Mouse (Mus musculus): Measurements from ENCODE around the gene Sh3kbp1. TPM values are rescaled to one million over a fixed set of nuclear protein-coding genes. Genes with fewer than 3 reads are reported as not detected.

Gene Sh3kbp1
- total RNA-seq, 2 experiments from 2014 or later: 23.7 to 36.2 TPM

- no peak for DNase-seq
These were observed 110.3 kb downstream of the Sh3kbp1 start for GRCm38 (mm10) chrX:159737344-159737743.

GRCm38 (mm10) chrX:159744035-159744434, 117.0 kb downstream of the Sh3kbp1 start:
- peak; percentile 46 for DNase-seq

DNA sequence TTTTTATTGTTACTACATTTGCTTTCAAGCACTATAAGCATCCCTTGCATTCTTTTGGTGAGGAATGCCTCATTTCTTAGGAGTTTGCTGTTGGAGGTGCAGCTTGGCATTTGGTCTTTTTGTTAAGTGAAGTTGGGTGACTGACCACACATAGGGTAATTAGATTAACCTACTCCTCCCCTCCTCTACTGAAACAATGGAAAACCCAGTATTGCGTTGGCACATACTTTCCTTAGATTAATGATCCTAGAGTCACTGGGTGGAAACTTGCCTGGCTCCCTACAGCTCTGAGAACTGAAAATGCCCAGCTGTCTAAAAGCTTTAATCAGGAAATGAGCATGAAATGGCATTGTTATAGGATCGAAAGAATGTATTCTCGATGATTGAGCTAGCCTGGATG, 117.5 kb downstream of the Sh3kbp1 start:
- DNase-seq: no peak

DNA sequence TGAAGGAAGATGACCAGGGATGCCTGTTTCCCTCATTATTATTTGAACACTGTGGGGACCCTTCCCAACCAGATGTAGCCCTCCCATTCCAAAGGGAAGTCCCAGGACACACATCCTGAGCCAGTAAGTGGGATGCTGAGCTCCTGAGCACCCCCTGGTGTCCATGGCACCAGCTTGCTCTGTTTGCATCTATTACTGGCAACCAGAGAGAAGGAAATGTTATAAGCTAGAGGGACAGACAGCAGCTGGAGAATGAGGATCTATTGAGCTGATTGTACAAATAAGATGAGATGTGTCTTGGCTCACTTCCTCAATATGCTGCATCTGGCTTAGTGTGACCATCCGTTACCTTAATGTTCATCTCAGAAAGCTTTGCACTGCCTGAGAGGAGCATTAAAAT, 124.8 kb downstream of the Sh3kbp1 start:
- DNase-seq: no peak

- no peak for DNase-seq
These were observed 129.2 kb downstream of the Sh3kbp1 start for GRCm38 (mm10) chrX:159756261-159756660.

DNA sequence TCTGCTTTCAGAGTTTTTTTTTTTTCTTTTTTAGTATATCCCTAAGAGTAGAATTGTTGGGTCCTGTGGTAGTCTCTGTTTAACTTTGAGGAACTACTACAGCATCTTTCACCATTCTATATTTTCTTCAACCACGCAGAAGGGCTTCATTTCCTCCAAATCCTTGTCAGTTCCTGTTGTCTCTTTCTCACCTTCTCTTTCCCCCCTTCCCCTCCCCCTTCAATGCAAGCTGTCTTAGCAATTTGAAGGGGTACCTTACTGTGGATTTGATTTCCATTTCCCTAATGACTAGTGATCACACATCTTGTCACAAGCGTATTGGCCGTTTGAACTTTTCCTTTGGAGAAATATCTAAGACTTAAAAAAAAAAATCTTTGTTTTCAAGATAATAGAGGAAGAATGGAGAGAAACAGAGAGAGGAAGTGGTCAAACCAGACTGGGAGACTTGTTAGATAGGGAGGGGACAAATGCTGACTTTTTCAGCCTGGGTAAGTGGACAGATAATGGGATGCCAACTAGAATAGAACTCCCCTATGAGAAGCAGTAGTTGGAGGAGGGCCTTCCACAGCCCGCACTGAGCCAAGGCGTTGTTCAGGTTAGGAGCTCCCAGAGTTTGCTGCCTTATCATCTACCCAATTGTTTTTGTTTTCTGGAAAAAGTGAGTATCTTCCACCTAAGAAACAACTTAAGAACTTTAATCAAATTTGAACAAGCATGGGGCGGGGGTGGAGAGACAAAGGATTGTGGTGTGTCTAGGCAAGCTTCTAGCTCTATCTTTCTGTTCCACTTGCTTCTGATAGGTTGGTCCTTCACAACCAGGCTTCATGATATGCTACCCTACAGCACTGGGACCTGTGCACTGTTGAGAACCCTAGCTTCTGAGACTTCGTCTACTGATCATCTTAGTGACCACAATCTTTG, 130.1 kb downstream of the Sh3kbp1 start:
- no peak for DNase-seq

GRCm38 (mm10) chrX:159757854-159758540, 130.9 kb downstream of the Sh3kbp1 start:
- no peak for DNase-seq

DNA sequence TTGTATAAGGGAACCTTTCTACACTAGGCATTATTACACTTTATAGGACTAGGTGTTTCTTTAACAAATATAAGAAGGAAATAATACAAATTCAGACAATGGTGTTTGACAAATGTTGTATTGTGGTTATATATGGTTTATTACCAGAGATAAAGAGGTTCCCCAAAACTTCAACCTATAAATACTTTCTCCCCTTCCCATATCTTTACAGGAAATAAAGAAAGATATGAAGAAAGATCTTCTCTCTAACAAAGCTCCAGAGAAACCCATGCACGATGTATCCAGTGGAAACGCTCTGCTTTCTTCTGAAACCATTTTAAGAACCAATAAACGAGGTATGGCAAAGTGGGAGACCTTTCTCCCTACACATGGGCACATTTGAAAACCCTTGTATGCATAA, 136.7 kb downstream of the Sh3kbp1 start:
- no peak for DNase-seq

- DNase-seq: no peak
These were observed 138.8 kb downstream of the Sh3kbp1 start for GRCm38 (mm10) chrX:159765850-159766249.

- DNase-seq: no peak
These were observed 141.9 kb downstream of the Sh3kbp1 start for GRCm38 (mm10) chrX:159769005-159769404.

DNA sequence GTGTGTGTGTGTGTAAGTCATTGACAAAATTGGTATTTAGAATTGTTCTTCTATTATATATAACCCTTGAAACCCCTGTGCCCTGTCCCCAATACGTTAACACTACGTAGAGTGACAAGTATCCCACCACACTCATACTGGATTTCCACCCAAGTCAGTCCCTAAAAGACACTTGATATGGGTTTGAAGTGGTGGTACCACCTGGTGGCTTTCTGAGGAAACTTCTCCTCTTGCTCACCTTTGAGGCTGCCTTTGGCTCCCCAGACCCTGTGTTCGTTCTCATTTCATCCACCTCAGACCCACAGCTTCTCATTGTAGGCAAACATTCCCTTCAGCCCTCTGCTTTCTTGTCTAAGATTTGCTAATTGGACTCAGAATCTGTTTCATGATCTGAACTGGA, 142.7 kb downstream of the Sh3kbp1 start:
- DNase-seq: no peak

DNA sequence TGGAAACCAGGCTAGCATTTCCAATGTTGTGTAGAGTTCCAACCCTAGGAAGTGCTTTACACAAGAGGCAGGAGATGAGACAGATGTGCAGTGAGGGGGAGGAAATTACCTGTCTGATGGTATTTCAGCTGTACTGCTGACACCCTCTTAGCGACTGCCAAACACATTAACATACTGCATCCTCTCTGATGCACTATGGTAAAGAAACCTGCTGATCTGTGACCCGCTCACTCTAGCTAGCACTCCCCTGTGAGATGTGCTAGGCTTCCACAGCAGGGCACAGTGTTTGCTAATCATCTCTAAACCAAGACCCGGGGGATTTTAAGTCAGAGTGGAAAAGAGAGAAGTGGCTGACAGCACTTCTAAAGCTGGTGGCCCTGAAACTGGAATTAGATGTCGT, 145.1 kb downstream of the Sh3kbp1 start:
- no peak for DNase-seq

GRCm38 (mm10) chrX:159775042-159775441, 148.0 kb downstream of the Sh3kbp1 start:
- no peak for DNase-seq

DNA sequence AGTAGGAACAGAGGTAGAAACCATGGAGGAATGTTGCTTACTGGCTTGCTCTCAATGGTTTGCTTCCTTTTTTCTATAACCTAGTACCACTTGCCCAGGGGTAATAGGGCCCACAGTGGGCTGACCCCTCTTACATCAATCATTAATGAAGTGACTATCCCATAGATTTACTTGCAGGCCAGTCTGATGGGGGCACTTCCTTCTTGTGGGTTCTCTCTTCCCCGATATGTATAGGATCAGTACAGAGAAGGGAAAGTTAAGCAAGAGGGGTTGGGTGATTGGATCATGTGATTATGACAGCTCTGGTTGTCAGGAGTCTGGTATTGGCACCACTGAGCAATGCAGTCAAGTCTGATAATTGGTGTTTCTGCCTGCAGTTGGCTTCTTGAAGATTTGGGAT, 151.7 kb downstream of the Sh3kbp1 start:
- no peak for DNase-seq

- DNase-seq: no peak
These were observed 163.4 kb downstream of the Sh3kbp1 start for GRCm38 (mm10) chrX:159790516-159790915.

DNA sequence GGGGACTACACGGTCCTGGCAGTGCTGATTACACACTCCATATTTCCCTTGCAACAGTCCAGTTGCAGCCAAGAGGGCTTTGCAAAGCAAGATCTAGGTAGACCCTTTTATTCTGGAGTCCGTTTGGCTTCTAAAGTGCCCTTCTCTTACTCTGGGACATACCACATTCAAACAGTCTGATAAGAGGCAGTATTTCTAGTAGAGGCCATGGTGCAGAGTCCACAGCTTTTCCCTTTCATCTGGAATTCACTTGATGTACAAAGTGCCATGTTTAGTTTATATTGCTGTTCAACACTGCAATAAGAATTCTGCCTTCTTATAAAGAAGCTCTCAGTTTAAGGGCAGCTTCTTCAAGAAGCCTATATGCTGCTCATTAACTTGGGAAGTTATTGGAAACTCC, 168.5 kb downstream of the Sh3kbp1 start:
- DNase-seq: no peak

GRCm38 (mm10) chrX:159804371-159804770, 177.3 kb downstream of the Sh3kbp1 start:
- no peak for DNase-seq

DNA sequence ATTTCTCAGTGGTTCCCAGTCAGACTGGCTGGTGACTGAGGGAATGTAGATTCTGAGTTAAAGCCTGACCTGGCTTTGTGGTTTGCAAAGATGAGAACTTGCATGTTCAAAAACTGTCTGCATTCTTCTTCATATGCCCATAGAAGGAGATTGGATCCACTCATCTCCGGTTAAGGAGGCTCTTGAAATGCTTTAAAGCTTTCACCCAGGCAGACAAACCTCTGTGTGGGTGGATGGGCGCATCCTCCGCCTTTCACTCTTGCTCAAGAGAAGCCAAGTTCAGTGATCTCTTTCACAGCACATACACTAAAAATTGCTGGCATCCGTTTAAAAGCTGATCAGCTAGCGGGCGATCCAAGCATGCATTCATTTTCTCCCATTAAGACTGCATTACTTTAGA, 182.4 kb downstream of the Sh3kbp1 start:
- DNase-seq: no peak

DNA sequence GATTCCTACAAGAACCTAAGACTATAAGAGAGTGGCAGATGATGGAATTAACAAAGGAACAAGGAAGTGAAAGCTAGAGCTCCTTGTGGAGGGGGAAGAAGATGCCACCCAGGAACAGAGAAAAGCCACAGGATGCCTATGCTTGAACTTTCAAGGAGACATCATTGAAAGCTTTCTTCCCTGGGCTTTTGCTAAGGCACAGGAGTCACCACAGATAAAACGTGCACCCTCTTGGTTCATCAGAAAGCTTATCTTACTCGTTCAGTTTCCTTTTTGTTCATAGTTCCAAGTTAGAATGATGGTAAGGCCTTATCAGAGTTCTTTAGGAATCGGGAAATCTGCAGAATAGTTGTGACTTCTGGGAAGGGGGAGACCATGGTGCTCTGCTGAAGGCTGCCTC, 183.4 kb downstream of the Sh3kbp1 start:
- DNase-seq: no peak

- no peak for DNase-seq
These were observed 190.4 kb downstream of the Sh3kbp1 start for GRCm38 (mm10) chrX:159817508-159817907.

GRCm38 (mm10) chrX:159828135-159828534, 201.1 kb downstream of the Sh3kbp1 start:
- no peak for DNase-seq

- DNase-seq: no peak
These were observed 202.2 kb downstream of the Sh3kbp1 start for GRCm38 (mm10) chrX:159829192-159829852.

- DNase-seq: no peak
These were observed 204.1 kb downstream of the Sh3kbp1 start for GRCm38 (mm10) chrX:159831176-159831575.

All from gastrocnemius, postnatal 25 days (tissue).